Comparison of ENCODE assay signal across 12 mouse cellular contexts in genomic region chr5:137087410-137087809, GRCm38 (mm10). TPM values are rescaled to one million over a fixed set of nuclear protein-coding genes. Genes with fewer than 3 reads are reported as not detected.
A peak's percentile ranks its signal among the peaks of the same experiment; 100 is the strongest.
DNase-seq lines count a peak whose midpoint lies in the region; ATAC-seq lines count a peak whose summit lies in the region.
"Had no signal": no experiment of that assay in that cellular context is flagged by ENCODE, and none has a peak within 500 bp of the region (broad histone marks: within the 10 kb centered on the region; RNA-seq: fewer than 3 reads in every experiment).

No protein-coding gene starts in this region.

- DNase-seq in gastrocnemius, postnatal 14 days = peak; percentile 50
- no peak for DNase-seq in gastrocnemius, adult 18-20 months (ENCODE audit: low spot score)
- peak; percentile 71 to 81 for DNase-seq in heart, adult 9 months (ENCODE audit: low spot score in 2 of 2)
- peak; percentile 80 for DNase-seq in kidney, adult 9 months
- peak; percentile 92 for DNase-seq in lung, postnatal 10 days
- DNase-seq in forebrain, embryonic 14.5 days (ENCODE audit: low spot score) = no peak
- DNase-seq in midbrain, embryonic 10.5 days (ENCODE audit: low spot score) = no peak
- DNase-seq in right cerebral cortex, adult 18-20 months = no peak

- no peaks in the 10 kb centered on the region for H3K36me3 ChIP-seq in forebrain, embryonic 14.5 days (ENCODE audit: control insufficient read depth, insufficient read depth, low read length)
- no peaks in the 10 kb centered on the region for H3K36me3 ChIP-seq in midbrain, embryonic 10.5 days
- H3K36me3 ChIP-seq: forebrain, embryonic 10.5 days; liver, embryonic 15.5 days had no signal

- H3K4me2 ChIP-seq in forebrain, embryonic 14.5 days (ENCODE audit: low read length) = no peak overlapping the region
- H3K4me2 ChIP-seq: liver, embryonic 15.5 days had no signal

- H3K4me3 ChIP-seq in forebrain, embryonic 14.5 days (ENCODE audit: low read depth, low read length) = no peak overlapping the region
- H3K4me3 ChIP-seq in midbrain, embryonic 10.5 days = no peak overlapping the region
- H3K4me3 ChIP-seq: forebrain, embryonic 10.5 days; left cerebral cortex, adult 2 months; liver, embryonic 15.5 days; myocyte had no signal

- ATAC-seq in forebrain, embryonic 14.5 days = no peak

- no peak overlapping the region for H3K9ac ChIP-seq in forebrain, embryonic 14.5 days (ENCODE audit: low read length)
- H3K9ac ChIP-seq: liver, embryonic 15.5 days had no signal

- no peaks in the 10 kb centered on the region for H3K9me3 ChIP-seq in forebrain, embryonic 14.5 days (replicated peaks; ENCODE audit: control insufficient read depth, low read length)
- peaks cover 19% of the 10 kb centered on the region for H3K9me3 ChIP-seq in midbrain, embryonic 10.5 days (replicated peaks)
- H3K9me3 ChIP-seq: liver, embryonic 15.5 days had no signal

- H3K4me1 ChIP-seq in forebrain, embryonic 14.5 days (ENCODE audit: control insufficient read depth, insufficient read depth, low read length) = no peaks in the 10 kb centered on the region
- no peaks in the 10 kb centered on the region for H3K4me1 ChIP-seq in midbrain, embryonic 10.5 days
- H3K4me1 ChIP-seq: forebrain, embryonic 10.5 days had no signal

- intact Hi-C loops in gastrocnemius, postnatal 14 days (cut with DNase I; ENCODE audit: low total_unique reads) = no loop called here

- 92% methylated on average over 8 of the region's 8 CpGs for WGBS in forebrain, embryonic 14.5 days
- 92% methylated on average over 8 of the region's 8 CpGs for WGBS in midbrain, embryonic 10.5 days

- H3K27ac ChIP-seq in forebrain, embryonic 14.5 days (ENCODE audit: low read depth, low read length) = no peak overlapping the region
- H3K27ac ChIP-seq in midbrain, embryonic 10.5 days (replicated peaks) = no peak overlapping the region
- H3K27ac ChIP-seq: forebrain, embryonic 10.5 days; left cerebral cortex, adult 2 months; liver, embryonic 15.5 days had no signal

- H3K27me3 ChIP-seq in forebrain, embryonic 14.5 days (replicated peaks; ENCODE audit: control insufficient read depth, insufficient read depth, low read length) = no peaks in the 10 kb centered on the region
- H3K27me3 ChIP-seq in midbrain, embryonic 10.5 days (ENCODE audit: low read depth, poor library complexity, severe bottlenecking) = no peaks in the 10 kb centered on the region
- H3K27me3 ChIP-seq: liver, embryonic 15.5 days had no signal

RNA-seq across cellular contexts. Expression of gene Serpine1, which starts 15.3 kb away (rescaled TPM):
- 1 to 10 TPM; 1.2 to 1.9 TPM for total RNA-seq in gastrocnemius, postnatal 14 days (2021)
- total RNA-seq in gastrocnemius, adult 18-20 months (2021) = 1 to 10 TPM; 4.9 to 5.5 TPM
- polyA plus RNA-seq in forebrain, embryonic 14.5 days (2014; fragmentation: Nextera tagmentation; extraction: Ambion mirVana) = 0.14 and 0.28 TPM in 2 replicates
- 0.07 and 0.11 TPM in 2 replicates for polyA plus RNA-seq in midbrain, embryonic 10.5 days (2016; fragmentation: Nextera tagmentation; extraction: Ambion mirVana)

RNA-seq across cellular contexts. Expression of gene Trim56, which starts 28.6 kb away (rescaled TPM):
- 1 to 10 TPM; 7.6 to 9.1 TPM for total RNA-seq in gastrocnemius, postnatal 14 days (2021)
- 1 to 10 TPM; 7.4 to 8.0 TPM for total RNA-seq in gastrocnemius, adult 18-20 months (2021)
- polyA plus RNA-seq in forebrain, embryonic 14.5 days (2014; fragmentation: Nextera tagmentation; extraction: Ambion mirVana) = 3.2 and 4.8 TPM in 2 replicates
- polyA plus RNA-seq in midbrain, embryonic 10.5 days (2016; fragmentation: Nextera tagmentation; extraction: Ambion mirVana) = 3.9 and 5.4 TPM in 2 replicates

RNA-seq across cellular contexts. Expression of gene Ap1s1, which starts 41.5 kb away (rescaled TPM):
- total RNA-seq in gastrocnemius, postnatal 14 days (2021) = 10 to 100 TPM; 24.3 to 26.0 TPM
- total RNA-seq in gastrocnemius, adult 18-20 months (2021) = 10 to 100 TPM; 14.0 to 17.1 TPM
- 242 and 250 TPM in 2 replicates for polyA plus RNA-seq in forebrain, embryonic 14.5 days (2014; fragmentation: Nextera tagmentation; extraction: Ambion mirVana)
- 209 and 228 TPM in 2 replicates for polyA plus RNA-seq in midbrain, embryonic 10.5 days (2016; fragmentation: Nextera tagmentation; extraction: Ambion mirVana)

Comparison
In these comparisons a context has a peak if more than half of its experiments do, and no peak if none do; other contexts are left out.
1. DNase-seq: peak in gastrocnemius, postnatal 14 days (single experiment), heart, adult 9 months (2 of 2), kidney, adult 9 months (single experiment) and lung, postnatal 10 days (single experiment); none in gastrocnemius, adult 18-20 months (single experiment), forebrain, embryonic 14.5 days (single experiment), midbrain, embryonic 10.5 days (single experiment) and right cerebral cortex, adult 18-20 months (single experiment).